Mouse (Mus musculus): ENCODE measurements around the gene C130032M10Rik. TPM values are rescaled to one million over a fixed set of nuclear protein-coding genes. Genes with fewer than 3 reads are reported as not detected.
"Not testable (repeated sequence)": the region's sequence is repeated elsewhere in the genome, so short reads cannot be mapped to it uniquely, and the experiment has no call there.

Gene C130032M10Rik
- polyA plus RNA-seq, 1 experiment: not detected

- TF ChIP-seq POLR2A (IDR thresholded peaks at IDR 0.05; ENCODE audit: borderline replicate concordance, control insufficient read depth, low read depth, low read length): no peak
- no peak for TF ChIP-seq CTCF (IDR thresholded peaks at IDR 0.05; ENCODE audit: control insufficient read depth, insufficient read depth, low read length)
- Histone ChIP-seq H3K27ac (ENCODE audit: control insufficient read depth, insufficient read depth, low read depth, low read length, poor library complexity) (no peak overlapping the region), H3K4me1 (ENCODE audit: control insufficient read depth, insufficient read depth, low read length) (no peaks in the 10 kb centered on the region), H3K4me3 (replicated peaks; ENCODE audit: control insufficient read depth, low read depth, low read length) (no peak overlapping the region)
- 30% methylated on average over 4 of the region's 4 CpGs for WGBS
Observed at GRCm38 (mm10) chr9:114506564-114506963, 8.9 kb upstream of the C130032M10Rik start.

- H3K4me3 ChIP-seq (replicated peaks; ENCODE audit: control insufficient read depth, low read depth, low read length): no peak overlapping the region
- 19% methylated on average over 9 of the region's 9 CpGs for WGBS
- no peak overlapping the region for H3K27ac ChIP-seq (ENCODE audit: control insufficient read depth, insufficient read depth, low read depth, low read length, poor library complexity)
- TF ChIP-seq POLR2A (IDR thresholded peaks at IDR 0.05; ENCODE audit: borderline replicate concordance, control insufficient read depth, low read depth, low read length): no peak
- no peak for TF ChIP-seq CTCF (IDR thresholded peaks at IDR 0.05; ENCODE audit: control insufficient read depth, insufficient read depth, low read length)
- no peaks in the 10 kb centered on the region for H3K4me1 ChIP-seq (ENCODE audit: control insufficient read depth, insufficient read depth, low read length)
Observed at GRCm38 (mm10) chr9:114507421-114507820, 8.1 kb upstream of the C130032M10Rik start.

DNA sequence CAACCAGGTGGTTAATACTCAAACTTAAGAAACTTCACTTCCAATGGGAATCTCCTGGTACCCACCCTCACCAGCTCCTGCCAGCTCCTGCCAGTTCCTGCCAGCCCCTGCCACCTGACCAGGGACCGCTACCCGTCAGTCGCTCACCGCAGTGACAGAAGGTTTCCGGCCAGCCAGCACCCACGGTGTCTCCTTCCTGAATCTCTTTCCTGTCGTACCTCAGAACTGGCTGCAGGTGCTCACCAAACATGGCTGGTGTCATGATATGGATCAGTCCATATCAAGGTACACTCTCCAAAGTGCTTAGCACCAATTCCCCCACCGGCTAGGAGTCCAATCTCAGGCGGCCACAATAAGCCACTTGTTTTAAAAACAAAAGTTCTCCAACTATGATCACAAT is 5.7 kb upstream of the C130032M10Rik start:
- WGBS: 53% methylated on average over 9 of the region's 9 CpGs

DNA sequence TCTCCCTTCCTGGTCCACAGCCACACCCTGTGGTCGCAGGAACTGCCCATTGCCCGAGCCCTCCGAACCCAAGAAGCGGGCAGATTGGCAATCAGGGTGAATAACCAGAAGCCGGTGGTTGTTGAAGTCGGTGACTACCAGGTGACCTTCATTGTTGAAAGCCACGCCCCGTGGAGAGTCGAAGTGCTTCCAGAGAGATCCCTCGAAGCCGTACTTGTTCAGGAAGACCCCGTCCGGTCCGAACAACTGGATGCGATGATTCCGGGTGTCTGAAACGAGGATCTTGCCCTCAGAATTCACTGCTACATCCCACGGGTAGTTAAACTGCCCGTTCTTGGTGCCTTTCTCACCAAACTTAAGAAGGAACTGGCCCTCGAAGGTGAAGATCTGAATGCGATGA is 2.7 kb upstream of the C130032M10Rik start:
- 89% methylated on average over 21 of the region's 21 CpGs for WGBS
- no peak for TF ChIP-seq POLR2A (IDR thresholded peaks at IDR 0.05; ENCODE audit: borderline replicate concordance, control insufficient read depth, low read depth, low read length)
- no peak for TF ChIP-seq CTCF (IDR thresholded peaks at IDR 0.05; ENCODE audit: control insufficient read depth, insufficient read depth, low read length)
- Histone ChIP-seq H3K4me3 (replicated peaks; ENCODE audit: control insufficient read depth, low read depth, low read length) (no peak overlapping the region), H3K4me1 (ENCODE audit: control insufficient read depth, insufficient read depth, low read length) (no peaks in the 10 kb centered on the region), H3K27ac (ENCODE audit: control insufficient read depth, insufficient read depth, low read depth, low read length, poor library complexity) (no peak overlapping the region)

More for the DNA sequence above, 5.7 kb upstream of the C130032M10Rik start:
- TF ChIP-seq POLR2A (IDR thresholded peaks at IDR 0.05; ENCODE audit: borderline replicate concordance, control insufficient read depth, low read depth, low read length) (no peak), CTCF (IDR thresholded peaks at IDR 0.05; ENCODE audit: control insufficient read depth, insufficient read depth, low read length) (no peak)
- no peak overlapping the region for H3K27ac ChIP-seq (ENCODE audit: control insufficient read depth, insufficient read depth, low read depth, low read length, poor library complexity)
- no peaks in the 10 kb centered on the region for H3K4me1 ChIP-seq (ENCODE audit: control insufficient read depth, insufficient read depth, low read length)
- no peak overlapping the region for H3K4me3 ChIP-seq (replicated peaks; ENCODE audit: control insufficient read depth, low read depth, low read length)

DNA sequence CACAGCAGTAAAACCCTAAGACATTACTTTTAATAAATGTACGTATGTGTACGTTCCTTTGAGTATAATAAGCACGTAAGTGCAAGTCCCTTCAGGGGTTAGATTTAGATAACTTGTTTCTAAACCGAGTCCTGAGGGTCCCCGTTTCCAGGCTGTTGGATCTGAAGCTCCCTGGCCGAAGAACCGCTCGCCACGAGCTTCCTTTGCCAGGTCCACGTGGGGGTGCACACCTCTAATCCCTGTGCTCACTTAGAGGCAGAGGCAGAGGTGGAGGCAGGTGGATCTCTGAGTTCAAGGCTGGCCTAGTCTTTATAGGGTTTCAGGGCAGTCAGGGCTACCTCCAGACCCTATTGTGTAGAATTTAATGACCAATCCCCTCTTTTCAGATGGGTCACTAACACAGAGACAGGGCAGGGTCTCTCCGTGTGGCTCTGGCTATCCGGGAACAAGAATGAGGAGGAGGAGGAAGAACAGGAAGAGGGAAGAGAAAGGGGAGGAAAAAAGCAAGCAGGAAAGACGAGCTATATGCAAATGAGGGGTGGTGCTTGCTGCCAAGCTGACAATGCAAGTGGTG is 2.5 kb downstream of the C130032M10Rik start:
- Histone ChIP-seq H3K27ac (ENCODE audit: control insufficient read depth, insufficient read depth, low read depth, low read length, poor library complexity) (no peak overlapping the region), H3K4me1 (ENCODE audit: control insufficient read depth, insufficient read depth, low read length) (no peaks in the 10 kb centered on the region), H3K4me3 (replicated peaks; ENCODE audit: control insufficient read depth, low read depth, low read length) (no peak overlapping the region)
- no peak for TF ChIP-seq POLR2A (IDR thresholded peaks at IDR 0.05; ENCODE audit: borderline replicate concordance, control insufficient read depth, low read depth, low read length)
- no peak for TF ChIP-seq CTCF (IDR thresholded peaks at IDR 0.05; ENCODE audit: control insufficient read depth, insufficient read depth, low read length)
- WGBS: 72% methylated on average over 13 of the region's 13 CpGs

GRCm38 (mm10) chr9:114518812-114519477 is 3.4 kb downstream of the C130032M10Rik start:
- TF ChIP-seq POLR2A (IDR thresholded peaks at IDR 0.05; ENCODE audit: borderline replicate concordance, control insufficient read depth, low read depth, low read length) (no peak), CTCF (IDR thresholded peaks at IDR 0.05; ENCODE audit: control insufficient read depth, insufficient read depth, low read length) (no peak)
- Histone ChIP-seq H3K27ac (ENCODE audit: control insufficient read depth, insufficient read depth, low read depth, low read length, poor library complexity) (no peak overlapping the region), H3K4me3 (replicated peaks; ENCODE audit: control insufficient read depth, low read depth, low read length) (no peak overlapping the region), H3K4me1 (ENCODE audit: control insufficient read depth, insufficient read depth, low read length) (no peaks in the 10 kb centered on the region)
- WGBS: 74% methylated on average over 9 of the region's 9 CpGs

- not testable (repeated sequence) for H3K4me1 ChIP-seq (ENCODE audit: control insufficient read depth, insufficient read depth, low read length); H3K4me3 ChIP-seq (replicated peaks; ENCODE audit: control insufficient read depth, low read depth, low read length); H3K27ac ChIP-seq (ENCODE audit: control insufficient read depth, insufficient read depth, low read depth, low read length, poor library complexity)
- WGBS: 64% methylated on average over 4 of the region's 4 CpGs
Observed at GRCm38 (mm10) chr9:114520529-114520928, 5.0 kb downstream of the C130032M10Rik start.

GRCm38 (mm10) chr9:114522041-114522440 is 6.5 kb downstream of the C130032M10Rik start:
- TF ChIP-seq CTCF (IDR thresholded peaks at IDR 0.05; ENCODE audit: control insufficient read depth, insufficient read depth, low read length) (no peak), POLR2A (IDR thresholded peaks at IDR 0.05; ENCODE audit: borderline replicate concordance, control insufficient read depth, low read depth, low read length) (no peak)
- H3K27ac ChIP-seq (ENCODE audit: control insufficient read depth, insufficient read depth, low read depth, low read length, poor library complexity): no peak overlapping the region
- no peaks in the 10 kb centered on the region for H3K4me1 ChIP-seq (ENCODE audit: control insufficient read depth, insufficient read depth, low read length)
- 39% methylated on average over 5 of the region's 5 CpGs for WGBS
- H3K4me3 ChIP-seq (replicated peaks; ENCODE audit: control insufficient read depth, low read depth, low read length): no peak overlapping the region

- no peaks in the 10 kb centered on the region for H3K4me1 ChIP-seq (ENCODE audit: control insufficient read depth, insufficient read depth, low read length)
Observed at GRCm38 (mm10) chr9:114522501-114522900, 7.0 kb downstream of the C130032M10Rik start.

More at GRCm38 (mm10) chr9:114522501-114522900, 7.0 kb downstream of the C130032M10Rik start:
- Histone ChIP-seq H3K27ac (ENCODE audit: control insufficient read depth, insufficient read depth, low read depth, low read length, poor library complexity) (no peak overlapping the region), H3K4me3 (replicated peaks; ENCODE audit: control insufficient read depth, low read depth, low read length) (no peak overlapping the region)
- 73% methylated on average over 9 of the region's 9 CpGs for WGBS
- TF ChIP-seq CTCF (IDR thresholded peaks at IDR 0.05; ENCODE audit: control insufficient read depth, insufficient read depth, low read length): no peak
- no peak for TF ChIP-seq POLR2A (IDR thresholded peaks at IDR 0.05; ENCODE audit: borderline replicate concordance, control insufficient read depth, low read depth, low read length)

All from bone marrow, adult 2 months (tissue).